Mouse (Mus musculus) forebrain, embryonic 10.5 days (tissue): ENCODE measurements around the gene Mxi1. TPM values are rescaled to one million over a fixed set of nuclear protein-coding genes. Genes with fewer than 3 reads are reported as not detected.

Experiments
- DNase-seq: peaks from one replicate; pipeline ENCODE4 v3.0.0-alpha.2; 2017; ENCODE audit warnings: low spot score; ENCODE audit errors: extremely low spot score
- H3K27ac ChIP-seq: fragments of 300-500 bp; sonication (generic); 2 replicates; pipeline ENCODE4 v1.5.1; 2016; ENCODE audit warnings: mild to moderate bottlenecking
- H3K27me3 ChIP-seq: fragments of 300-500 bp; sonication (generic); 2 replicates; pipeline ENCODE4 v1.6.1; 2016; ENCODE audit warnings: mild to moderate bottlenecking; ENCODE audit not compliant: poor library complexity, severe bottlenecking
- H3K36me3 ChIP-seq: fragments of 300-500 bp; sonication (generic); replicated peaks from 2 replicates; pipeline ENCODE4 v1.6.1; 2016; ENCODE audit warnings: mild to moderate bottlenecking, moderate library complexity
- H3K4me1 ChIP-seq: fragments of 300-500 bp; sonication (generic); 2 replicates; pipeline ENCODE4 v1.6.1; 2016
- H3K4me3 ChIP-seq: fragments of 300-500 bp; sonication (generic); 2 replicates; pipeline ENCODE4 v1.5.1; 2016; ENCODE audit warnings: mild to moderate bottlenecking, moderate library complexity
- H3K9me3 ChIP-seq: fragments of 300-500 bp; sonication (generic); 2 replicates; pipeline ENCODE4 v1.6.1; 2016; ENCODE audit warnings: mild to moderate bottlenecking, moderate library complexity
- WGBS: fragments of 180-500 bp; shearing (Covaris S2); methylation state at CpG from one replicate; pipeline ENCODE4 v1.1.7; 2016; 5-methylcytosine and 5-hydroxymethylcytosine counted together
- polyA plus RNA-seq: library from polyadenylated mRNA; unstranded; fragments of >200 nt; fragmentation: Nextera tagmentation; extraction: Ambion mirVana; gene quantifications from 2 replicates; pipeline ENCODE4 v1.2.1, GENCODE M21; 2016

Gene Mxi1
- polyA plus RNA-seq, 1 experiment from 2014 or later = 16.1 TPM

GRCm38 (mm10) chr19:53307219-53307618, 3.1 kb upstream of the Mxi1 start:
- peak overlapping the region; percentile 81 for H3K27ac ChIP-seq
- H3K27me3 ChIP-seq = no peaks in the 10 kb centered on the region
- H3K36me3 ChIP-seq = no peaks in the 10 kb centered on the region
- no peaks in the 10 kb centered on the region for H3K9me3 ChIP-seq
- H3K4me3 ChIP-seq = peak overlapping the region; percentile 3; the same call in 1 of the 2 replicates
- no peak for DNase-seq
- WGBS = 56% methylated on average over 6 of the region's 6 CpGs
- H3K4me1 ChIP-seq = peaks cover 46% of the 10 kb centered on the region

- 21% methylated on average over 4 of the region's 4 CpGs for WGBS
- no peak for DNase-seq
- Histone ChIP-seq H3K36me3 (no peaks in the 10 kb centered on the region), H3K27me3 (no peaks in the 10 kb centered on the region), H3K4me3 (peak overlapping the region; percentile 93; the same call in 1 of the 2 replicates), H3K9me3 (no peaks in the 10 kb centered on the region), H3K4me1 (peaks cover 55% of the 10 kb centered on the region), H3K27ac (peak overlapping the region; percentile 56)
Observed at GRCm38 (mm10) chr19:53309631-53310030, 687 bp upstream of the Mxi1 start.

- Histone ChIP-seq H3K27ac (peak overlapping the region; percentile 96), H3K4me3 (peak overlapping the region; percentile 93), H3K36me3 (peaks cover 5% of the 10 kb centered on the region; the same call in 1 of the 2 replicates), H3K9me3 (no peaks in the 10 kb centered on the region), H3K27me3 (no peaks in the 10 kb centered on the region), H3K4me1 (peaks cover 67% of the 10 kb centered on the region)
- peak; percentile 64 for DNase-seq
- WGBS = under 1% methylated on average over 48 of the region's 48 CpGs
Observed at GRCm38 (mm10) chr19:53310771-53311523, 629 bp downstream of the Mxi1 start.

- H3K36me3 ChIP-seq = peaks cover 5% of the 10 kb centered on the region; the same call in 1 of the 2 replicates
- H3K4me3 ChIP-seq = peak overlapping the region; percentile 93
- no peaks in the 10 kb centered on the region for H3K27me3 ChIP-seq
- H3K27ac ChIP-seq = peak overlapping the region; percentile 96
- H3K4me1 ChIP-seq = peaks cover 64% of the 10 kb centered on the region
- H3K9me3 ChIP-seq = no peaks in the 10 kb centered on the region
- peak; percentile 52 for DNase-seq
- WGBS = under 1% methylated on average over 35 of the region's 37 CpGs
Observed at GRCm38 (mm10) chr19:53311524-53312335, 1.4 kb downstream of the Mxi1 start.

- Histone ChIP-seq H3K4me1 (peaks cover 57% of the 10 kb centered on the region), H3K9me3 (no peaks in the 10 kb centered on the region)
- 0% methylated on average over 24 of the region's 26 CpGs for WGBS
Observed at GRCm38 (mm10) chr19:53312336-53312871, 2.1 kb downstream of the Mxi1 start.

GRCm38 (mm10) chr19:53312951-53313683, 2.8 kb downstream of the Mxi1 start:
- no peaks in the 10 kb centered on the region for H3K27me3 ChIP-seq
- WGBS = under 1% methylated on average over 63 of the region's 63 CpGs
- peak; percentile 70 for DNase-seq
- no peaks in the 10 kb centered on the region for H3K9me3 ChIP-seq
- peak overlapping the region; percentile 96 for H3K27ac ChIP-seq
- H3K4me3 ChIP-seq = peak overlapping the region; percentile 93
- peaks cover 53% of the 10 kb centered on the region for H3K4me1 ChIP-seq
- H3K36me3 ChIP-seq = peaks cover 5% of the 10 kb centered on the region; the same call in 1 of the 2 replicates

More at GRCm38 (mm10) chr19:53312336-53312871, 2.1 kb downstream of the Mxi1 start:
- Histone ChIP-seq H3K36me3 (peaks cover 5% of the 10 kb centered on the region; the same call in 1 of the 2 replicates), H3K27me3 (no peaks in the 10 kb centered on the region), H3K27ac (peak overlapping the region; percentile 96), H3K4me3 (peak overlapping the region; percentile 93)
- DNase-seq = peak; percentile 68

- peaks cover 5% of the 10 kb centered on the region; the same call in 1 of the 2 replicates for H3K36me3 ChIP-seq
- H3K4me3 ChIP-seq = peak overlapping the region; percentile 93
- peaks cover 54% of the 10 kb centered on the region for H3K4me1 ChIP-seq
- peak overlapping the region; percentile 96 for H3K27ac ChIP-seq
- H3K9me3 ChIP-seq = no peaks in the 10 kb centered on the region
- DNase-seq = peak; percentile 99
- under 1% methylated on average over 52 of the region's 52 CpGs for WGBS
- H3K27me3 ChIP-seq = no peaks in the 10 kb centered on the region
Observed at GRCm38 (mm10) chr19:53313684-53314443, 3.5 kb downstream of the Mxi1 start.

- Histone ChIP-seq H3K27me3 (no peaks in the 10 kb centered on the region), H3K4me3 (peak overlapping the region; percentile 93), H3K4me1 (peaks cover 50% of the 10 kb centered on the region), H3K36me3 (peaks cover 5% of the 10 kb centered on the region; the same call in 1 of the 2 replicates), H3K27ac (peak overlapping the region; percentile 96; the same call in 1 of the 2 replicates), H3K9me3 (no peaks in the 10 kb centered on the region)
- DNase-seq = no peak
- 60% methylated on average over 16 of the region's 16 CpGs for WGBS
Observed at GRCm38 (mm10) chr19:53314530-53315208, 4.4 kb downstream of the Mxi1 start.

- WGBS = 82% methylated on average over 7 of the region's 7 CpGs
Observed at GRCm38 (mm10) chr19:53315209-53315654, 4.9 kb downstream of the Mxi1 start.

GRCm38 (mm10) chr19:53316105-53316504, 5.8 kb downstream of the Mxi1 start:
- DNase-seq = no peak
- Histone ChIP-seq H3K27ac (no peak overlapping the region), H3K4me1 (peaks cover 43% of the 10 kb centered on the region), H3K4me3 (no peak overlapping the region), H3K36me3 (peaks cover 5% of the 10 kb centered on the region; the same call in 1 of the 2 replicates), H3K27me3 (no peaks in the 10 kb centered on the region), H3K9me3 (no peaks in the 10 kb centered on the region)
- 89% methylated on average over 8 of the region's 8 CpGs for WGBS

More at GRCm38 (mm10) chr19:53315209-53315654, 4.9 kb downstream of the Mxi1 start:
- Histone ChIP-seq H3K27me3 (no peaks in the 10 kb centered on the region), H3K9me3 (no peaks in the 10 kb centered on the region), H3K4me1 (peaks cover 44% of the 10 kb centered on the region), H3K36me3 (peaks cover 5% of the 10 kb centered on the region; the same call in 1 of the 2 replicates), H3K4me3 (no peak overlapping the region), H3K27ac (no peak overlapping the region)
- DNase-seq = no peak

GRCm38 (mm10) chr19:53316963-53317362, 6.6 kb downstream of the Mxi1 start:
- H3K36me3 ChIP-seq = peaks cover 5% of the 10 kb centered on the region; the same call in 1 of the 2 replicates
- no peak overlapping the region for H3K4me3 ChIP-seq
- DNase-seq = no peak
- no peak overlapping the region for H3K27ac ChIP-seq
- no peaks in the 10 kb centered on the region for H3K9me3 ChIP-seq
- peaks cover 38% of the 10 kb centered on the region for H3K4me1 ChIP-seq
- WGBS = 88% methylated on average over 6 of the region's 6 CpGs
- H3K27me3 ChIP-seq = no peaks in the 10 kb centered on the region
